Mouse (Mus musculus): ENCODE results near the gene Atad1. TPM values are rescaled to one million over a fixed set of nuclear protein-coding genes. Genes with fewer than 3 reads are reported as not detected.
"Not testable (repeated sequence)": the region's sequence is repeated elsewhere in the genome, so short reads cannot be mapped to it uniquely, and the experiment has no call there.

Atad1 gene
- polyA plus RNA-seq (2015; fragmentation: Nextera tagmentation; extraction: Ambion mirVana): 72.6 and 76.1 TPM in 2 replicates

- 90% methylated on average over 4 of the region's 4 CpGs for WGBS
- no peaks in the 10 kb centered on the region for H3K4me1 ChIP-seq (replicated peaks)
- no peak within 1 kb of the TSS for H3K4me2 ChIP-seq (replicated peaks)
- no peaks in the 10 kb centered on the region for H3K9me3 ChIP-seq
- no peak within 1 kb of the TSS for H3K9ac ChIP-seq
- no peaks in the 10 kb centered on the region for H3K36me3 ChIP-seq
- H3K27me3 ChIP-seq (replicated peaks): no peaks in the 10 kb centered on the region
- no peak within 1 kb of the TSS for H3K4me3 ChIP-seq (replicated peaks)
- no peak within 1 kb of the TSS for H3K27ac ChIP-seq
- ATAC-seq: no peak
Measured at GRCm38 (mm10) chr19:32739686-32740085, at the start of gene Atad1. TSS of gene Atad1 (minus strand) at chr19:32739786.

GRCm38 (mm10) chr19:32788016-32788415, 48.4 kb upstream of the Atad1 start:
- H3K36me3 ChIP-seq; H3K4me3 ChIP-seq (replicated peaks); ATAC-seq; H3K27ac ChIP-seq; H3K9me3 ChIP-seq; H3K4me2 ChIP-seq (replicated peaks); H3K27me3 ChIP-seq (replicated peaks); H3K9ac ChIP-seq: not testable (repeated sequence)
- 90% methylated on average over 3 of the region's 3 CpGs for WGBS
- peaks cover 12% of the 10 kb centered on the region; the same call in 1 of the 2 replicates for H3K4me1 ChIP-seq (replicated peaks)

GRCm38 (mm10) chr19:32787388-32787787, 47.8 kb upstream of the Atad1 start:
- not testable (repeated sequence) for H3K27me3 ChIP-seq (replicated peaks); H3K27ac ChIP-seq; H3K9ac ChIP-seq; H3K4me3 ChIP-seq (replicated peaks); ATAC-seq; H3K36me3 ChIP-seq; H3K4me2 ChIP-seq (replicated peaks); H3K9me3 ChIP-seq
- WGBS: 51% methylated on average over 4 of the region's 4 CpGs
- H3K4me1 ChIP-seq (replicated peaks): peaks cover 12% of the 10 kb centered on the region; the same call in 1 of the 2 replicates

GRCm38 (mm10) chr19:32781305-32782071, 41.9 kb upstream of the Atad1 start:
- ATAC-seq: no peak
- Histone ChIP-seq H3K27ac (no peak overlapping the region), H3K27me3 (replicated peaks) (no peaks in the 10 kb centered on the region), H3K4me1 (replicated peaks) (no peaks in the 10 kb centered on the region), H3K9me3 (no peaks in the 10 kb centered on the region), H3K4me3 (replicated peaks) (no peak overlapping the region), H3K4me2 (replicated peaks) (no peak overlapping the region), H3K36me3 (no peaks in the 10 kb centered on the region; the same call in 1 of the 2 replicates), H3K9ac (no peak overlapping the region)
- 73% methylated on average over 5 of the region's 5 CpGs for WGBS

- Histone ChIP-seq H3K36me3 (no peaks in the 10 kb centered on the region; the same call in 1 of the 2 replicates), H3K27me3 (replicated peaks) (no peaks in the 10 kb centered on the region), H3K4me3 (replicated peaks) (no peak overlapping the region), H3K27ac (no peak overlapping the region), H3K9ac (no peak overlapping the region), H3K9me3 (no peaks in the 10 kb centered on the region), H3K4me2 (replicated peaks) (no peak overlapping the region), H3K4me1 (replicated peaks) (no peaks in the 10 kb centered on the region)
- ATAC-seq: no peak
- WGBS: 72% methylated on average over 3 of the region's 3 CpGs
Measured at GRCm38 (mm10) chr19:32779131-32779530, 39.5 kb upstream of the Atad1 start.

- Histone ChIP-seq H3K9ac (no peak overlapping the region), H3K4me1 (replicated peaks) (no peaks in the 10 kb centered on the region), H3K9me3 (no peaks in the 10 kb centered on the region), H3K27ac (no peak overlapping the region), H3K4me3 (replicated peaks) (no peak overlapping the region), H3K4me2 (replicated peaks) (no peak overlapping the region), H3K27me3 (replicated peaks) (no peaks in the 10 kb centered on the region), H3K36me3 (no peaks in the 10 kb centered on the region; the same call in 1 of the 2 replicates)
- no peak for ATAC-seq
- 34% methylated on average over 2 of the region's 2 CpGs for WGBS
Measured at GRCm38 (mm10) chr19:32778411-32778810, 38.8 kb upstream of the Atad1 start.

GRCm38 (mm10) chr19:32762493-32762892, 22.9 kb upstream of the Atad1 start:
- H3K27me3 ChIP-seq (replicated peaks): no peaks in the 10 kb centered on the region
- H3K4me1 ChIP-seq (replicated peaks): peaks cover 8% of the 10 kb centered on the region; the same call in 1 of the 2 replicates
- no peaks in the 10 kb centered on the region for H3K9me3 ChIP-seq
- no peaks in the 10 kb centered on the region for H3K36me3 ChIP-seq
- H3K4me3 ChIP-seq (replicated peaks): no peak overlapping the region
- no peak for ATAC-seq
- no peak overlapping the region for H3K27ac ChIP-seq
- 52% methylated on average over 4 of the region's 4 CpGs for WGBS
- no peak overlapping the region for H3K4me2 ChIP-seq (replicated peaks)
- no peak overlapping the region for H3K9ac ChIP-seq

GRCm38 (mm10) chr19:32761162-32761561, 21.6 kb upstream of the Atad1 start:
- no peak for ATAC-seq
- Histone ChIP-seq H3K4me1 (replicated peaks) (peaks cover 8% of the 10 kb centered on the region; the same call in 1 of the 2 replicates), H3K27me3 (replicated peaks) (no peaks in the 10 kb centered on the region), H3K36me3 (no peaks in the 10 kb centered on the region), H3K27ac (no peak overlapping the region), H3K4me2 (replicated peaks) (peak overlapping the region; percentile 59), H3K9ac (no peak overlapping the region), H3K4me3 (replicated peaks) (no peak overlapping the region), H3K9me3 (no peaks in the 10 kb centered on the region)
- 59% methylated on average over 4 of the region's 4 CpGs for WGBS

GRCm38 (mm10) chr19:32760499-32760898, 20.9 kb upstream of the Atad1 start:
- H3K9me3 ChIP-seq: no peaks in the 10 kb centered on the region
- peak overlapping the region; percentile 59 for H3K4me2 ChIP-seq (replicated peaks)
- H3K27ac ChIP-seq: 0 out of 2 replicates have a peak overlapping the region, but pooled peaks have one; percentile 4
- H3K36me3 ChIP-seq: no peaks in the 10 kb centered on the region
- 27% methylated on average over 6 of the region's 6 CpGs for WGBS
- peak overlapping the region; percentile 25 for H3K4me3 ChIP-seq (replicated peaks)
- H3K27me3 ChIP-seq (replicated peaks): no peaks in the 10 kb centered on the region
- H3K4me1 ChIP-seq (replicated peaks): peaks cover 9% of the 10 kb centered on the region; the same call in 1 of the 2 replicates
- ATAC-seq: no peak
- peak overlapping the region; percentile 29; the same call in 1 of the 2 replicates for H3K9ac ChIP-seq

GRCm38 (mm10) chr19:32759357-32760024, 19.9 kb upstream of the Atad1 start:
- Histone ChIP-seq H3K27me3 (replicated peaks) (0 out of 2 replicates have a peak, but pooled peaks cover under 1% of the 10 kb centered on the region), H3K27ac (no peak overlapping the region), H3K4me3 (replicated peaks) (peak overlapping the region; percentile 72), H3K9me3 (no peaks in the 10 kb centered on the region), H3K4me2 (replicated peaks) (peak overlapping the region; percentile 72), H3K9ac (peak overlapping the region; percentile 99), H3K36me3 (no peaks in the 10 kb centered on the region), H3K4me1 (replicated peaks) (peaks cover 15% of the 10 kb centered on the region; the same call in 1 of the 2 replicates)
- ATAC-seq: no peak
- 2% methylated on average over 8 of the region's 8 CpGs for WGBS

GRCm38 (mm10) chr19:32758793-32759161, 19.2 kb upstream of the Atad1 start:
- under 1% methylated on average over 11 of the region's 11 CpGs for WGBS
- H3K27me3 ChIP-seq (replicated peaks): 0 out of 2 replicates have a peak, but pooled peaks cover 3% of the 10 kb centered on the region
- no peak for ATAC-seq
- H3K27ac ChIP-seq: peak overlapping the region; percentile 99; the same call in 1 of the 2 replicates
- no peaks in the 10 kb centered on the region for H3K9me3 ChIP-seq
- peaks cover 14% of the 10 kb centered on the region; the same call in 1 of the 2 replicates for H3K4me1 ChIP-seq (replicated peaks)
- H3K4me3 ChIP-seq (replicated peaks): peak overlapping the region; percentile 72
- peak overlapping the region; percentile 72 for H3K4me2 ChIP-seq (replicated peaks)
- H3K36me3 ChIP-seq: no peaks in the 10 kb centered on the region
- peak overlapping the region; percentile 99 for H3K9ac ChIP-seq
